Mouse (Mus musculus) cerebellum, adult 9-11 months (tissue): ENCODE results near the gene Chd1l.

Experiments used
- DNase-seq: peaks from one replicate; pipeline ENCODE4 v3.0.0; 2022

Gene Chd1l

GRCm38 (mm10) chr3:97609845-97610410 lies at the start of gene Chd1l:
Gene Chd1l, minus strand, starts transcription at chr3:97610203.
- peak; percentile 88 for DNase-seq

GRCm38 (mm10) chr3:97659746-97660145 lies 49.7 kb upstream of the Chd1l start:
- no peak for DNase-seq

- DNase-seq = peak; percentile 60
Observed at GRCm38 (mm10) chr3:97658426-97659193, 48.6 kb upstream of the Chd1l start.

GRCm38 (mm10) chr3:97657655-97658411 lies 47.8 kb upstream of the Chd1l start, which contains the start of gene Prkab2:
Gene Prkab2, plus strand, starts transcription at chr3:97658193.
- DNase-seq = peak; percentile 98

- no peak for DNase-seq
Observed at GRCm38 (mm10) chr3:97654901-97655300, 44.9 kb upstream of the Chd1l start.

- no peak for DNase-seq
Observed at GRCm38 (mm10) chr3:97653781-97654180, 43.8 kb upstream of the Chd1l start.

- DNase-seq = no peak
Observed at GRCm38 (mm10) chr3:97651604-97652003, 41.6 kb upstream of the Chd1l start.

- DNase-seq = no peak
Observed at GRCm38 (mm10) chr3:97649469-97649868, 39.5 kb upstream of the Chd1l start.

- DNase-seq = no peak
Observed at GRCm38 (mm10) chr3:97649022-97649421, 39.0 kb upstream of the Chd1l start.

- DNase-seq = no peak
Observed at GRCm38 (mm10) chr3:97648518-97648917, 38.5 kb upstream of the Chd1l start.

GRCm38 (mm10) chr3:97642001-97642400 lies 32.0 kb upstream of the Chd1l start:
- no peak for DNase-seq

GRCm38 (mm10) chr3:97641396-97641795 lies 31.4 kb upstream of the Chd1l start:
- DNase-seq = no peak

- no peak for DNase-seq
Observed at GRCm38 (mm10) chr3:97634288-97634761, 24.3 kb upstream of the Chd1l start.

- DNase-seq = no peak
Observed at GRCm38 (mm10) chr3:97633456-97633855, 23.5 kb upstream of the Chd1l start.

GRCm38 (mm10) chr3:97631258-97631860 lies 21.4 kb upstream of the Chd1l start:
- DNase-seq = no peak

GRCm38 (mm10) chr3:97630746-97631145 lies 20.7 kb upstream of the Chd1l start:
- no peak for DNase-seq

- no peak for DNase-seq
Observed at GRCm38 (mm10) chr3:97629941-97630340, 19.9 kb upstream of the Chd1l start.

- no peak for DNase-seq
Observed at GRCm38 (mm10) chr3:97628391-97629001, 18.5 kb upstream of the Chd1l start, which contains the start of gene Fmo5. Gene Fmo5, plus strand, starts transcription at chr3:97628804.

- no peak for DNase-seq
Observed at GRCm38 (mm10) chr3:97627893-97628292, 17.9 kb upstream of the Chd1l start.

- DNase-seq = no peak
Observed at GRCm38 (mm10) chr3:97624611-97625010, 14.6 kb upstream of the Chd1l start.

- no peak for DNase-seq
Observed at GRCm38 (mm10) chr3:97620657-97621056, 10.7 kb upstream of the Chd1l start.

- DNase-seq = no peak
Observed at GRCm38 (mm10) chr3:97617899-97618298, 7.9 kb upstream of the Chd1l start.
